Mouse (Mus musculus): ENCODE measurements around the gene Dusp5. TPM values are rescaled to one million over a fixed set of nuclear protein-coding genes. Genes with fewer than 3 reads are reported as not detected.
A peak's percentile ranks its signal among the peaks of the same experiment; 100 is the strongest.
"Not testable (repeated sequence)": the region's sequence is repeated elsewhere in the genome, so short reads cannot be mapped to it uniquely, and the experiment has no call there.

Dusp5 gene
- polyA plus RNA-seq, 1 experiment = 7.1 TPM

DNA sequence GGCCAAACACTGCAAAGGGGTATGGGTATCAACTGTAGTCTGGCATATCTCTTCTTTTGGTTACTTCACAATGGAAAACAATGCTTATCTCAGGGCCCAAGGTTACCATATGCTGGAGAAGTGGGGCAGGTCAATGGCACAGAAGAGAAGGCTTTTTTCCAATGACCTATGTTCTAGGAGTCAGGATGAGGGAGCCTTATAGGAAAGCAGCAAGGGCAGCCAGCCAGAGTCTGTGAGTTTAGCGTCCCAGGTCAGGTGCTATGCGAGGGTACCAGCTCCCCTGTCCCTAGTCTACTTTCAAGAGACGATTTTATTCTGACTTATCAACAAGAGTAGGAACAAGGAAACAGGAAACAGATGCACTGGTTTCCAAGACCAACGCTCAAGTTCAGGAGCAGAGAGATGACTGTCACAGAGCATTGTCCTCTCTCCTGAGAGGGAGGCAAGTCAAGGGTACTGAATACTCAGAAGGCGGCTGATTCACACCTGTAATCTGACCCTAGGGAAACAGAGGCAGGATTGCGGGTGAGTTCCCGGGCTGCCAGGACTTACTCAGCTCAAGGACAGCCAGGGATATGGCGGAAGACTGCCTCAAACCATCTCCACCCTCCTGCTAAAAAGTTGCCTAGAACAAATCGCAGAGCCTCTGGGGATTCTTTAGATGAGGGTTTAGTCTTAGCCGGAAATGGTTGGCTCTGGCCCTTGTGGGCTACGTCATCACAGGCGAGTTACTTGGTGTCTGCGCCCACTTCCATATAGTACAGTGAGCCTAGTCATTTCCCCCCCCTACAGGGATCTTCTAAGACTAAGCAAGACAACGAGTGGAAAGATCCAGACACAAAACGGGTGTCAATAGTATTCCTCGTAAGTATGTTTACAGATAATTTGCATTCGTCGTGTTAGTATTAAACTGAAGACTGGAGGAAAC lies 42.9 kb downstream of the Dusp5 start:
- WGBS = 63% methylated on average over 18 of the region's 18 CpGs
- DNase-seq (ENCODE audit: low read depth, low spot score) = no peak

GRCm38 (mm10) chr19:53572607-53573006 lies 43.7 kb downstream of the Dusp5 start:
- peak; percentile 19 for DNase-seq (ENCODE audit: low read depth, low spot score)
- 16% methylated on average over 12 of the region's 12 CpGs for WGBS

- WGBS = 75% methylated on average over 3 of the region's 3 CpGs
- DNase-seq (ENCODE audit: low read depth, low spot score) = no peak
Measured at GRCm38 (mm10) chr19:53573151-53573550, 44.2 kb downstream of the Dusp5 start.

GRCm38 (mm10) chr19:53574131-53574530 lies 45.2 kb downstream of the Dusp5 start:
- no peak for DNase-seq (ENCODE audit: low read depth, low spot score)
- 82% methylated on average over 8 of the region's 8 CpGs for WGBS

GRCm38 (mm10) chr19:53574546-53574945 lies 45.6 kb downstream of the Dusp5 start:
- DNase-seq (ENCODE audit: low read depth, low spot score) = no peak
- WGBS = 85% methylated on average over 7 of the region's 7 CpGs

DNA sequence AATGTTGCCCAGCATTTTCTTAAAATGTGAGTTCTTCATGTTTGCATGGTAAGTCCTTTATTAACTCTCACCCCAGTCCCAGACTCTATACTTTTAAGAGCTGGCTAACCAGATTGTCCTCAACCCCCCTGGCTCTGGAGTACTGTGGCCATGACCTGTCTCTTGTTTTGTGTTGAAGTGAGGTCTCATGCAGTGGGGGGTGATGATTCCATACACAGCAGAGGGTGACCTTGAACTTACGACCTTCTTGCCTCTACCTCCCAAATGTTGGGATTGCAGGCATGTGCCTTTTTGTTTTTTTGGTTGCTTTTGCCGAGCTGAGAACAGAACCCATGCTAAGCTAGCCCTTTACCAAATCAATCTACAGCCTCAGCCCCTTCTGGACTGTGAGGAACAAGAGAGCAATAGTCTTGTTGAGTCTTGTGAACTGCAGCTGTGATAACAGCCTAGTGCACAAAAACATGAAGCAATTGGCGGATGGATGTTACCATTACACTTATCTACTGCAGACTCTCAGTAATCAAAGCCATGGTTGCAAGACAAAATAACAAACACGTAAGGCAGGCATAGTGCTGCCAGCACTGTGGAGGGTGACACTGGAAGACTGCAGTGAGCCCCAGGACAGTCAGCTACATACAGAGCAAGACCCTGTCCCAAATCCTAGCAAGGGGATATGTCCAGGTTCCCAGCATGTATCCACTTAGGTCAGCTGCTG lies 46.5 kb downstream of the Dusp5 start:
- no peak for DNase-seq (ENCODE audit: low read depth, low spot score)
- 85% methylated on average over 4 of the region's 4 CpGs for WGBS

DNA sequence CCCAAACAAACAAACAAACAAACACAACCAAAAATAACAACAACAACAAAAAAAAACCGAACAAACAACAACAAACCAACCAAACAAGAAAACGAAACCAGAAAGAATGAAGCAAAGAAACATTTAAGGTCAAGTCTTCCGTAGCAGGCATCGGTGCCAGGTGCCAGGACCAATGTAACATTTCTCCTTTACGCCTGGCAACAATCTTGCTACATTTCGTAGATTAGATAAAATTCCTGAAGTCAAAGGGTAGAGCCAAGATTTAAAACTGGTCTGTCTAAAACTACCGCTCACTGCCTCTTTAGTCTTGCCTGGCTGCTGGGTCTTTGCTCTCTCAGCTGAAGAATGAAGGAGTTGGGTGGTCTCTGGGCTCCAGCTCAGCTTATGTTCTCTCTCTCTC lies 47.2 kb downstream of the Dusp5 start:
- no peak for DNase-seq (ENCODE audit: low read depth, low spot score)
- WGBS = 77% methylated on average over 7 of the region's 7 CpGs

- no peak for DNase-seq (ENCODE audit: low read depth, low spot score)
- 64% methylated on average over 11 of the region's 11 CpGs for WGBS
Measured at GRCm38 (mm10) chr19:53577025-53577800, 48.3 kb downstream of the Dusp5 start.

DNA sequence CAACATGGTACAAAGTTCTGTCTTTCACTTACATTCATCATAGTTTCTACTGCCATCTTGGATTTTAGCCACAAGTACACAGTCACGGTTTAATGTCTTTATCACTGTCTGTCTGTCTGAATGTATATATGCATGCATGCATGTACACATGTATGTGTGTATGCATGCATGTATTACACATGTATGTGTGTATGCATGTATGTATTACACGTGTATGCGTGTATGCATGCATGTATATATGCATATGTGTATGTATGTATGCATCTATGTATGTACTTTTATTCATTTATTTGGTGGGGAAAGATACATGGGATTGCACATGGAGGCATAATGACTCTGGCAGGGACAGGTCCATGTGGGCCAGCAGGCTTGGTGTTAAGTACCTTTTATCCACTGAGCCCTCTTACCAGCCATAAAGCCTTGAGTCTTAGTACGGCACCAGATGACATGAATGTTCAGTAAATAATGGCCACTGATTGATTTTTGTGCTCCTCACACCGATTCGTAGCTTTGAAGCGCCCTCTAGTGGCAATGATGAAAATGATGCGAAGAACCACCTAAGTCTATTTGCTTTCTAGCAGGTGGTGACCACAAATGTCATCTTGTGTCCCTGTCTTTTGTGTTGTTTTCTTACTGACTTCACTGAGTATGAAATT lies 49.8 kb downstream of the Dusp5 start:
- peak; percentile 62 for DNase-seq (ENCODE audit: low read depth, low spot score)
- WGBS = 10% methylated on average over 8 of the region's 8 CpGs

GRCm38 (mm10) chr19:53580271-53580670 lies 51.4 kb downstream of the Dusp5 start:
- WGBS = 93% methylated on average over 8 of the region's 8 CpGs

GRCm38 (mm10) chr19:53587686-53588085 lies 58.8 kb downstream of the Dusp5 start:
- not testable (repeated sequence) for DNase-seq (ENCODE audit: low read depth, low spot score)
- 85% methylated on average over 3 of the region's 3 CpGs for WGBS

More at GRCm38 (mm10) chr19:53580271-53580670, 51.4 kb downstream of the Dusp5 start:
- DNase-seq (ENCODE audit: low read depth, low spot score) = not testable (repeated sequence)

- DNase-seq (ENCODE audit: low read depth, low spot score) = not testable (repeated sequence)
- 96% methylated on average over 7 of the region's 7 CpGs for WGBS
Measured at GRCm38 (mm10) chr19:53588968-53589367, 60.1 kb downstream of the Dusp5 start, which contains the start of gene Nutf2-ps1. Gene Nutf2-ps1, minus strand, starts transcription at chr19:53589068.

Other genes with a start within 250 kb of the Dusp5 start
- 28.5 and 44.2 TPM in 2 replicates for gene Mxi1, start 218.6 kb upstream of the Dusp5 start, polyA plus RNA-seq (2012; rRNA removed)
- gene Gm10197, start 157.3 kb upstream of the Dusp5 start, polyA plus RNA-seq (2012; rRNA removed) = not detected in 2 replicates
- 7.3 and 7.4 TPM in 2 replicates for gene Smndc1, start 138.5 kb upstream of the Dusp5 start, polyA plus RNA-seq (2012; rRNA removed)
- gene Nutf2-ps1, start 60.0 kb downstream of the Dusp5 start, polyA plus RNA-seq (2012; rRNA removed) = 104 and 109 TPM in 2 replicates
- gene Smc3, start 71.3 kb downstream of the Dusp5 start, polyA plus RNA-seq (2012; rRNA removed) = 3.4 and 4.4 TPM in 2 replicates
- 0.62 and 0.88 TPM in 2 replicates for gene Rbm20, start 148.2 kb downstream of the Dusp5 start, polyA plus RNA-seq (2012; rRNA removed)

Measured in large intestine, adult 2 months (tissue).